Mouse (Mus musculus) thymus, adult 2 months (tissue): ENCODE results near the gene Galnt10. TPM values are rescaled to one million over a fixed set of nuclear protein-coding genes. Genes with fewer than 3 reads are reported as not detected.

Experiments used
- DNase-seq: peaks from one replicate; pipeline ENCODE4 v3.0.0; 2021
- H3K27ac ChIP-seq: fragments of 200-500 bp; 2 replicates; pipeline ENCODE4 v1.5.1; 2012; ENCODE audit warnings: low read length, control low read depth; ENCODE audit not compliant: control insufficient read depth, insufficient read depth
- H3K27me3 ChIP-seq: fragments of 200-500 bp; 2 replicates; pipeline ENCODE4 v1.6.1; 2012; ENCODE audit warnings: mild to moderate bottlenecking, low read length, moderate library complexity, mixed read lengths; ENCODE audit not compliant: control insufficient read depth, insufficient read depth
- H3K36me3 ChIP-seq: fragments of 200-500 bp; 2 replicates; pipeline ENCODE4 v1.6.1; 2012; ENCODE audit warnings: mild to moderate bottlenecking, low read length, moderate library complexity; ENCODE audit not compliant: control insufficient read depth, insufficient read depth
- H3K4me1 ChIP-seq: fragments of 200-500 bp; replicated peaks from 2 replicates; pipeline ENCODE4 v1.6.1; 2012; ENCODE audit warnings: low read length; ENCODE audit not compliant: control insufficient read depth, insufficient read depth
- H3K4me3 ChIP-seq: fragments of 200-500 bp; 2 replicates; pipeline ENCODE4 v1.5.1; 2012; ENCODE audit warnings: mild to moderate bottlenecking, low read length, control low read depth, moderate library complexity; ENCODE audit not compliant: control insufficient read depth, insufficient read depth
- CTCF ChIP-seq: fragments of 200-500 bp; IDR thresholded peaks from 2 replicates; pipeline ENCODE4 v1.5.1; 2012; ENCODE audit warnings: mild to moderate bottlenecking, control low read depth, low read length, moderate library complexity, borderline replicate concordance; ENCODE audit not compliant: control insufficient read depth, poor library complexity, insufficient read depth; ENCODE audit errors: extremely low read depth
- POLR2A ChIP-seq: fragments of 200-500 bp; IDR thresholded peaks from 2 replicates; pipeline ENCODE4 v1.6.1; 2012; ENCODE audit warnings: mild to moderate bottlenecking, low read length, control low read depth, moderate library complexity; ENCODE audit not compliant: control insufficient read depth, poor library complexity, insufficient read depth; ENCODE audit errors: extremely low read depth
- WGBS: fragments of 180-500 bp; shearing (Covaris S2); methylation state at CpG from one replicate; pipeline ENCODE4 v1.1.7; 2018; 5-methylcytosine and 5-hydroxymethylcytosine counted together
- polyA plus RNA-seq: library from polyadenylated mRNA; depleted of rRNA; stranded (reverse); fragments of >200 nt; gene quantifications from 2 replicates; pipeline ENCODE4 v1.2.3, GENCODE M21; 2012; rRNA removed

Gene Galnt10
- 28.0 and 48.9 TPM in 2 replicates for polyA plus RNA-seq

GRCm38 (mm10) chr11:57645018-57645559, at the start of gene Galnt10:
Gene Galnt10, plus strand, starts transcription at chr11:57645442.
- DNase-seq: peak; percentile 84
- peak within 1 kb of the TSS; percentile 90 for H3K4me3 ChIP-seq
- TF ChIP-seq CTCF (peak; percentile 81), POLR2A (peak; percentile 94)
- 1% methylated on average over 57 of the region's 60 CpGs for WGBS
- no peak within 1 kb of the TSS for H3K27ac ChIP-seq
- peaks cover 37% of the 10 kb centered on the region for H3K4me1 ChIP-seq
- H3K27me3 ChIP-seq: no peaks in the 10 kb centered on the region
- no peaks in the 10 kb centered on the region for H3K36me3 ChIP-seq

- no peaks in the 10 kb centered on the region for H3K36me3 ChIP-seq
- no peak for TF ChIP-seq CTCF
- TF ChIP-seq POLR2A: no peak
- H3K4me3 ChIP-seq: no peak overlapping the region
- no peaks in the 10 kb centered on the region for H3K4me1 ChIP-seq
- DNase-seq: no peak
- no peaks in the 10 kb centered on the region for H3K27me3 ChIP-seq
- no peak overlapping the region for H3K27ac ChIP-seq
- 91% methylated on average over 5 of the region's 5 CpGs for WGBS
Observed at GRCm38 (mm10) chr11:57595899-57596298, 49.3 kb upstream of the Galnt10 start.

DNA sequence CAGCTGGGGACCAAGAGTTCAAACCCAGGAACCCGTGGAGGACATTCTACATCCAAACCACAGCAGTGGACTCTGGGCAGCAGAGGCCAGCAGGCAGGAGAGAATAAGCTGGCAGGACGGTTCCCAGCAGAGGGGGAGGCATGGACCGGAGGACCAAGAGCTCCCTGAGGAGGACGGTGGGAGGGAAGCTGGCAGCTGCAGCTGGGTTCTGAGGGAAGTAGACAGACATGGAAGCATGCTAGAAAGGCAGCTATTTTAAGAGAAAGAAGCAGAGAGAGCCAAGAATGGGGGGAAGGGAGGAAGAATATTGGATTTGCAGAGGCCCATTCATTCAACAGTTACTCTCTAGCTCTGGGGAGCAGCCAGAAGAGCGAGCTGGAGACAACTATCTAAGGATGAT, 47.1 kb upstream of the Galnt10 start:
- TF ChIP-seq CTCF: no peak
- no peak for TF ChIP-seq POLR2A
- no peak overlapping the region for H3K27ac ChIP-seq
- no peaks in the 10 kb centered on the region for H3K27me3 ChIP-seq
- no peaks in the 10 kb centered on the region for H3K36me3 ChIP-seq
- no peaks in the 10 kb centered on the region for H3K4me1 ChIP-seq
- WGBS: 87% methylated on average over 5 of the region's 5 CpGs
- DNase-seq: no peak
- H3K4me3 ChIP-seq: no peak overlapping the region

DNA sequence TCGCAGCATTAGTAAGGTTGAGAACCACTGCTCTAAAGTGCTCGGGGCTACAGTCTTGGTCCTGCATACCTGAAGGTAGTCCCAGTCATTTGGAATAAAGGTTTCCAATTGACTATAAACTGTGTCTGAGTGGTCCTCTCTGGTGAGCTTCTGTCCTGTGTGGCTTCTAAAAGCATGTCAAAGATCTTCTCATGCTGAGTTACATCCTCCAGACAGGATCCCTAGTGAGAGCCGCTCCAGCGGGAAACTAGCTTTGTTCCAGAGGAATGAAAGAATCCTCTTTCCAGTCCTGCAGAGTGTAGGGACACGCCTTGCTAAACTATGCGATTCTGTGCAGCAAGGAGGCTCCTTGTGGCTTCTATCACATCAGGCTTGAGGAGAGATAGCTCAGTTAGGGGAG, 45.9 kb upstream of the Galnt10 start:
- Histone ChIP-seq H3K27ac (no peak overlapping the region), H3K27me3 (no peaks in the 10 kb centered on the region), H3K4me3 (no peak overlapping the region), H3K4me1 (no peaks in the 10 kb centered on the region), H3K36me3 (no peaks in the 10 kb centered on the region)
- WGBS: 81% methylated on average over 6 of the region's 6 CpGs
- no peak for DNase-seq
- TF ChIP-seq CTCF: no peak
- no peak for TF ChIP-seq POLR2A

DNA sequence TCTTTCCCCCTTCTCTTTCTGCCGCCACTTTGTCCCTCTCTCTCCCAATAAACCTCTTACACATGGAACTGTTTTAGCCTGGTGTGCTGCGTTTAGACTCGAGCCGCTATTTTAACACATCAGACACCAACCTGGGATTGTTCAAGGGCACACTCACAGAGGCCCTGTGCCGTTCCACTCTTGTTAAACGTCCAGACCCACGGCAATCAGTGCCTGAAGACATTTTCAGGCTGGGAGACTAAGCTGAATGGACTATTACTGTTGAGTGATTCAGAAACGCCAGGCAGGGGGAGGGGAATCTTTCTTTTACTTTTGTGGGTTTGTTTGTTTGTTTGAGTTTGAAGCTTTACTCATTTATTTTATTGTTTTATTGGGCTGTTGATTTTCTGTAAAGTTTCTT, 45.1 kb upstream of the Galnt10 start:
- Histone ChIP-seq H3K36me3 (no peaks in the 10 kb centered on the region), H3K4me3 (no peak overlapping the region), H3K27me3 (no peaks in the 10 kb centered on the region), H3K27ac (no peak overlapping the region), H3K4me1 (no peaks in the 10 kb centered on the region)
- 90% methylated on average over 8 of the region's 8 CpGs for WGBS
- DNase-seq: no peak
- no peak for TF ChIP-seq POLR2A
- no peak for TF ChIP-seq CTCF

GRCm38 (mm10) chr11:57600621-57601121, 44.6 kb upstream of the Galnt10 start:
- TF ChIP-seq POLR2A (no peak), CTCF (no peak)
- H3K27me3 ChIP-seq: no peaks in the 10 kb centered on the region
- no peaks in the 10 kb centered on the region for H3K36me3 ChIP-seq
- H3K4me3 ChIP-seq: no peak overlapping the region
- no peak overlapping the region for H3K27ac ChIP-seq
- no peaks in the 10 kb centered on the region for H3K4me1 ChIP-seq
- no peak for DNase-seq
- 84% methylated on average over 4 of the region's 4 CpGs for whole genome bisulfite sequencing

- no peaks in the 10 kb centered on the region for H3K4me1 ChIP-seq
- DNase-seq: no peak
- no peak overlapping the region for H3K27ac ChIP-seq
- WGBS: 47% methylated on average over 2 of the region's 2 CpGs
- H3K36me3 ChIP-seq: no peaks in the 10 kb centered on the region
- H3K27me3 ChIP-seq: no peaks in the 10 kb centered on the region
- H3K4me3 ChIP-seq: no peak overlapping the region
- TF ChIP-seq CTCF: no peak
- no peak for TF ChIP-seq POLR2A
Observed at GRCm38 (mm10) chr11:57601806-57602455, 43.3 kb upstream of the Galnt10 start.

DNA sequence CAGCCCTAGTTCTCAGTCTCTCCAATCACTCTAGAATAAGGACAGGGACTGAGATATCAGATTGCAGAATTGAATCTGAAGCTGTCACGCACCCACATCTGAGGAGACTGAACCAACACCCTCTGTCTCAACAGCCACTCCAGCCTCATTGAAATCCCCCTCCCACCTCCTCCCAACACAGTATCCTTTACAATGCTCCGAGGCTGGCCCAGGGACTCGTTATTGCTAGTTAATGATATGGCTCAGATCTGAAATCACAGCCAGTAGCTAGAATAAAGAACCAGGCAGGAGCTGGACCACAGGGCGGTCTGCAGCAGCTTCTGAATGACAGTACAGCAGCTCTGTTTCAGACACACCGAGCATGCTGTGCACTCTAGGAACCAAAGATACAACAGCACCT, 40.2 kb upstream of the Galnt10 start:
- no peak overlapping the region for H3K4me3 ChIP-seq
- 86% methylated on average over 5 of the region's 5 CpGs for WGBS
- no peak for DNase-seq

More for the DNA sequence above, 40.2 kb upstream of the Galnt10 start:
- H3K36me3 ChIP-seq: no peaks in the 10 kb centered on the region
- H3K4me1 ChIP-seq: no peaks in the 10 kb centered on the region
- no peak for TF ChIP-seq CTCF
- TF ChIP-seq POLR2A: no peak
- no peak overlapping the region for H3K27ac ChIP-seq
- H3K27me3 ChIP-seq: no peaks in the 10 kb centered on the region
